Mouse (Mus musculus): ENCODE measurements at regions not wholly inside any gene's neighbourhood (a gene's known extent, or its start where the extent isn't known, plus 50 kb on each side); places are given as distances from the start of the nearest gene placed in this dataset.

DNA sequence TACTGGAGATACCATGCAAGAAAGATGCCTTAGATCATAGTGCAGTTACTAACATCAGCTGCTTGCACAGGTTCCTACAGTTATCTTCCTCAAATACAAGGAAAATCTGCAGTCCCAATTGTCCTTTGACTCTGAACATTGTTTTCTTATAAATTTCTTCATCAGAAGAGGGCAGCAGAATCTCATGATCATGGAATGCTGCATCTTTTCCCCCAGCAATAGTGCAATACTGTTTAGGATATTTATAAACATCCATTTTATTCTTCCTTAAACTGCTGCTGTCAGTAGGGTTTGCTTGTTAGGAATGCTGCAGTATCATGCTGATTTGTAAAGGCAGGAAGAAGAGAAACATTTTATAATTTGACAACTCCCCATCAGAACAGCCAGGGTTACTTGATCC lies 1088.7 kb downstream of the Otol1 start:
- DNase-seq (ENCODE audit: low spot score in 2 of 2) = peak; percentile 7 to 11

DNA sequence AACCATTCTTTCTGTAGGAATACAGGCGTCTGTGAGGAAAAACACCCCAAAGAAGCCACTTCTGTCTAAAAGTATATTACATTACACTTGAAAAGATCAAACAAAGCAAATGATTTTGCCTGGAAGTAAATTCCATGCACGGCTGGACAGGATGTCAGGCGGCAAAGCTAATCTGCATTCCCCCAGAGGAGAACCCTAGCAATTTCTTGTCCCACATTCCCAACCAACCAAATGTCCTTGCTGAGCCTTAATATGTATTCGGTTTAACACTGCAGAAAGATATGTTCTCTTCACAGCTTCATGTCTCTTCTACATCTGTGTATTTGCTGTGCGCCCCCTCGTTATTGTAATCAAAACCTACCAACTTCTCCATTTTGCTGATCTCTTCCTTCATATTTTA lies 1096.1 kb downstream of the Otol1 start:
- Histone ChIP-seq H3K27ac (no peak overlapping the region), H3K4me3 (no peak overlapping the region)
- no peak for TF ChIP-seq CTCF (conservative IDR thresholded peaks at IDR 0.05)
- no peak for DNase-seq (ENCODE audit: low spot score in 2 of 2)

More for the DNA sequence above, 1088.7 kb downstream of the Otol1 start:
- peak; percentile 69 for TF ChIP-seq CTCF (conservative IDR thresholded peaks at IDR 0.05)
- Histone ChIP-seq H3K4me3 (no peak overlapping the region), H3K27ac (no peak overlapping the region)

DNA sequence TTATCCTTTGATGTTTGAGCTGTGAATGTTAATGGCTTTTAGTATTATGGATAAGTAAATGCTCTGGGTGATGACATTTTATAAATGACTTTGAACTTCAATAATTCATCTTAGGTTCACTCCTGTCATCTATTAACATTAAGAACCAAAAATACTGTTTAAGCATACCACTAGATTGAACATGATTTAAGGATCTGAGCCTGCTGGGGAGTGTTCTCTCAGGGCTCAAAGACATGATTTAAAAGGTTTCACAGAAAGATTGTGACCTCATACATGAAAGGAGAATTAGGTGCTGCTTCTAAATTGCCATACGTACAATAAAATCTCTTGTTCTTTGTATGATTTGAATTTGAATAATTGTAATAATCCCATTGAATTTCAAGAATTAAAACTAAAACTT lies 1137.8 kb downstream of the Otol1 start:
- Histone ChIP-seq H3K27ac (no peak overlapping the region), H3K4me3 (no peak overlapping the region)
- DNase-seq (ENCODE audit: low spot score in 2 of 2) = no peak
- TF ChIP-seq CTCF (conservative IDR thresholded peaks at IDR 0.05) = no peak
